Mouse (Mus musculus): Measurements from ENCODE around the gene E2f8. TPM values are rescaled to one million over a fixed set of nuclear protein-coding genes. Genes with fewer than 3 reads are reported as not detected.

The E2f8 gene
- total RNA-seq, 2 experiments from 2014 or later: 0.18 TPM; not detected in 1

DNA sequence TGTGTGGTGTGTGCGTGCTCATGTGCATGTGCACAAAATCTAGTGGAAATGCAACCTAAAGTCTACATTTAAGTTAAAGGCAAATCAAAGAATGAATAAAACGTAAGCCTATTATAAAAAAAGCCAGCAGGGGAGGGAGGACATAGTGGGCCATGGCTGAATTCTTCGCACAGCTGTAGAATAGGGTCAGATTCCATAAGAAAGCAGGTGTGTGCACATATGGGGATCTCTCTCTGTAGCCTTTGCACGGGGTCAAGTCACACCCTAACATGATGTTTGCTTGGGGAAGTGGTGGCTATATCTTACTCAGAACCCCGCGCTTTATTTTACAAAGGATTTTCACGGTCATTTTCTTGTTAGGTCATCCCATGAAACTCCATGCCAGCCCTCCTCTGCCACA lies 11.7 kb upstream of the E2f8 start:
- no peak for DNase-seq (ENCODE audit: low spot score in 2 of 2)

GRCm38 (mm10) chr7:48891029-48891428 lies 9.6 kb upstream of the E2f8 start:
- DNase-seq (ENCODE audit: low spot score in 2 of 2): no peak

DNA sequence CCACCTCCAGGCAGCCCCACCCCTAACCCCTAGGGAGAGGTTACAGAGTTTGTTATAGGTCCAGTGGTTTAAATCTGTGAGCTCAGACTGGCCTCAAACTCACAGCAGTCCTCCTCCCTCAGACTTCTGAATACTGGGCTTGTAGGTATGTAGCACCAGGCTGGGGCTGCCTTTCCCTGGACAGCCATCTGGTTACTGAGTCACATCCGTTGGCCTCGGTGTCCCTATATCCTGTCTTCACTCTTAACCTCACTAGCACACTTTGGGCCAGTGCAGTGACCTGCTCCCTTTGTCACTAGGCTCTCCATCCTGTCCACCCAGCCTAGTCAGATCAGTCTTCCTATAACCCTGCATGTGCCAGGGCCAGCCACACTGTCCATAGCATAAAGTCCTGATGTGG lies 7.4 kb upstream of the E2f8 start:
- DNase-seq (ENCODE audit: low spot score in 2 of 2): no peak

- DNase-seq (ENCODE audit: low spot score in 2 of 2): no peak
Observed at GRCm38 (mm10) chr7:48887973-48888372, 6.6 kb upstream of the E2f8 start.

DNA sequence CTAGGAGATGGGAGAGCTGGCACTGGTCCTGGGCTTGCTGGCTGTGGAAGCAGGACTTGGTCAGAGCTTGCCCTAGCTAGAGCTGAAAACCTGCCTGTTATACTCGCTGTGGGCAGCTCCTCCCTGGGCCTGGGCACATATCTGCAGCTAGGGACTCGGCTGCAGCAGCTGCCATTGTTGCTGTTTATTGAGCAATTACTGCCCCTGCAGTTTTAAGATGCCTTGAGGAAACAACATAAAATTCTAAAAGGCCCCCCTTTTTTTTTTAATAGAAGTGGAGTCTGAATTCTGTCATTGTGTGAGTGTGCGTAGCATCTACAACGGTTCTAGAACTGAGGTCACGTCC lies 2.8 kb upstream of the E2f8 start:
- DNase-seq (ENCODE audit: low spot score in 2 of 2): no peak

DNA sequence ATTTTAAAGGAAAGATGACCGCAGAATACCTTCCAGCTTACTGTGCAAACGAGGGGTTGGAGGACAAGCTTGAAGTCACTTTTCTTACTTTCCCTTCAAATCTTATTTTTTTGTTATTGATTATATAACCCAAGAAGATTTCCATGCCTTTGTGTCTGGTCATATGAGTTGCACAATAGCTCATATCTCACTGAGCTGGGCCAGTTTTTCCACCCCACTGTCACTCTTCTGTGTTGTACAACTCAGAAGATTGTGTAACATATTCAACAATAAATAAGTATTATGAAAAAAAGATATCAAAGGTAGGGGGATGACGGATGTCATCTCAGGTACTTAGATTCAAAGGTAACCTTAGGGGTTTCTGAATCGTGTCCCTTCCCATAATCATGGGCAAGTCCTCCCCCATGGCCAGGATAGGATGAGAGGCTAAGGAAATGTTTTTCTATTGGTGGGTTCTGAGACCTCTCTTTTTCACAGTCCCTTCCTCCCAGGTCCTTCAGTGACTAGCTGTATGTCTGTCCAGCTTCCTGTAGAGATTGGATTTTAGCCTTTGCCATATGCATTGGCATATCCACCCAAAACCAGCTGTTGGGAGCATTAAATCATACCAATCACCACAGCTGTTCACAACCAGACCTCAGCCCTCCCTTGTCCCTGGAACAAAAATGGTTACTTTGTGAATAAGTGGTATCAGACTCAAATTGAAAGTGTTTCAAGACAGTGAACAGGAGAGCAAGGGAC lies 2.3 kb upstream of the E2f8 start:
- DNase-seq (ENCODE audit: low spot score in 2 of 2): no peak

DNA sequence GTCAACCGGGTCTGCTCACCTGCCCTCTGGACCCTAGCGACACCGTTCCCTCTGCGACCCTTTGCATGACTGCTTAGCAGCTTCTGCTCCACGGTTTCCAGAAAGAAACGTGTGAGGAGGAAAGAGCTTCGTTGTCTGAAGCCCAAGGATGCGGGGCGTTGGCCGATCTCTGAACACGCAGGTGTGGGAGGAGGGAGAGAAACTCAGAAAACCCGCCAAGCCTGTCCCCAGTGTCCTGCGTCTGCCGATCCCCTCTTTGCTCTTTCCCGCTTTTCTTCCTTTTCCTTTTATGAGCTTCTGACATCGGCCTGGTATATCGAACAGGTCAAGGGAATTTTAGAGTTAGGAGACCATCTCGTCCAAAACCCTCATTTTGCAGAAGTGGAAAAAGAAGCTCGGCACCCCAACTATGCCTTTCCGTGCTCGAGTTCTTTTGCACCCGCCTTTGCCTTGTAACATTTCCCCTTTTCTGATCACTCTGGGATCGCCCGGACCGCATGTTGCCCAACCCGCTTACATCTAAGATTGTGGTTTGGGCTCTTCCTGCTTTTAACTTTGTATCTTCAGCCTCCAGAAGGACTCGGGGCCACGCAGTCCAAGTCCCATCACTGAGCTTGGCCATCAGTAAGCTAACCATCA lies 694 bp upstream of the E2f8 start:
- no peak for DNase-seq (ENCODE audit: low spot score in 2 of 2)

- peak; percentile 91 to 95 for DNase-seq (ENCODE audit: low spot score in 2 of 2)
Observed at GRCm38 (mm10) chr7:48880591-48881481, 560 bp downstream of the E2f8 start.

- DNase-seq (ENCODE audit: low spot score in 2 of 2): no peak
Observed at GRCm38 (mm10) chr7:48879574-48879973, 1.8 kb downstream of the E2f8 start.

- no peak for DNase-seq (ENCODE audit: low spot score in 2 of 2)
Observed at GRCm38 (mm10) chr7:48877786-48878390, 3.5 kb downstream of the E2f8 start.

- DNase-seq (ENCODE audit: low spot score in 2 of 2): peak; percentile 26 to 83
Observed at GRCm38 (mm10) chr7:48876526-48876925, 4.9 kb downstream of the E2f8 start.

DNA sequence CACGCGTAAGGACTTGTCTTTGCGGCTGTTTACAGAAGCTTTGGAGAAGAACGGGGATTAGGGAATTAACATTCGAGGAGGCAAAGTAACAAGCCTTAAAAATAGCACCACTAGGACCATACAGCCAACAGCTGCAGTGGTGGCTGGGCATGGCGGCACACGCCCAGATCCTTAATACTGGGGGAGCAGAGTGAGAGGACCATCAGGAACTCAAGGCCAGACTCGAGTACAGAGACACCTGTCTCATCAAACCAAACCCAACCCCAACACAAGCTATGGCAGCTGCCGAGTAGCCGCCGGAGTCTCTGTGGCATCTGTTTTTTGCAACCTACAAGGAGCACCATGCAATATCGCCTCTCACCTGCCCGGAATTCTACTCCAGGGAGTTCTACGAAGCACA lies 6.3 kb downstream of the E2f8 start:
- no peak for DNase-seq (ENCODE audit: low spot score in 2 of 2)

DNA sequence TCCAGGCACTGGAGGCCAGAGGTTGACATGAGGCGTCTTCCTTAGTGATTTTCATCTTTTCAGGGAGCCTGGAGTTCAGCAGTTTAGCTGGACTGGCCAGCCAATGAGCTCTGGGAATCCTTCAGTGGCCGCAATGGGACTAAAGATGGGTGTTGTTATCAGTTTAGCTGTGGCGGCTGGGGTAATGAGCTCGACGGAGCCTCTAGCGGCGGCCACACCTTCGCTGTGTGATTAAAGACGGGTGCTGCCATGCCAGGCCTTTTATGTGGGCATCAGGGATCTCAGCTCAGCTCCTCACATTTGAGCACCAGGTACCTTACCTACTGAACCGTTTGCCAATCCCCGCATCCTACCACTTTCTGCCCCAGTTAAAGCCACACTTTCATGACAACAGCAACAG lies 10.1 kb downstream of the E2f8 start:
- no peak for DNase-seq (ENCODE audit: low spot score in 2 of 2)

DNA sequence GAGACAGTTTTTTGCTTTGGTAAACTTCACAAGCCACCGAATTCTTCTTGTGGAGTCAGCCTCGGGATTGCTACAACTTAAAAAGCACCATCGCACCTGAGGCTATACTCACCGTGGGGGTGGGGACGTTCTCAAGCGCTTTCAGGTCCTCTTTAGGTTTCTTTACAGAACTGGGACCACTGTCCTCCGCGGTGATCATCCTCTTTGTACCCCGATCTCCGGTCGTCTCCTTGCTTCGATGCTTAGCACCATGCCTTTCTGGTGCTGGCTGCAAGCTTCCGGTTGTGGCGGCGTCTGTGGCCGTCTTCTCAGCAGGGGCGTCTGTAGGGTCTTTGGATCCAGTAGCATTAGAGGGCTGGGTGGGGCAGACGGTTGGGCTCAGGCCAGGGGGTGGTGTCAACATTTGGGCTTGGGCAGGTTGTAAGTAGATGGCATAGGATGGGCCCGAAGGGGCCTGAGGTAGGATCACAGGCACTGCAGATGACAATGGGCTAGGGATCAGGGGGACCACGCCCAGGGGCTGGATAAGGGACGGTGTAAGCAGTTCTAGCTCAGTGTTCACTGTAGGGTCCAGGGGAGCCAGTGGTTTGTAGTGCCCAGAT lies 10.7 kb downstream of the E2f8 start:
- DNase-seq (ENCODE audit: low spot score in 2 of 2): no peak

- DNase-seq (ENCODE audit: low spot score in 2 of 2): no peak
Observed at GRCm38 (mm10) chr7:48870144-48870543, 11.3 kb downstream of the E2f8 start.

- no peak for DNase-seq (ENCODE audit: low spot score in 2 of 2)
Observed at GRCm38 (mm10) chr7:48867576-48867975, 13.8 kb downstream of the E2f8 start.

DNA sequence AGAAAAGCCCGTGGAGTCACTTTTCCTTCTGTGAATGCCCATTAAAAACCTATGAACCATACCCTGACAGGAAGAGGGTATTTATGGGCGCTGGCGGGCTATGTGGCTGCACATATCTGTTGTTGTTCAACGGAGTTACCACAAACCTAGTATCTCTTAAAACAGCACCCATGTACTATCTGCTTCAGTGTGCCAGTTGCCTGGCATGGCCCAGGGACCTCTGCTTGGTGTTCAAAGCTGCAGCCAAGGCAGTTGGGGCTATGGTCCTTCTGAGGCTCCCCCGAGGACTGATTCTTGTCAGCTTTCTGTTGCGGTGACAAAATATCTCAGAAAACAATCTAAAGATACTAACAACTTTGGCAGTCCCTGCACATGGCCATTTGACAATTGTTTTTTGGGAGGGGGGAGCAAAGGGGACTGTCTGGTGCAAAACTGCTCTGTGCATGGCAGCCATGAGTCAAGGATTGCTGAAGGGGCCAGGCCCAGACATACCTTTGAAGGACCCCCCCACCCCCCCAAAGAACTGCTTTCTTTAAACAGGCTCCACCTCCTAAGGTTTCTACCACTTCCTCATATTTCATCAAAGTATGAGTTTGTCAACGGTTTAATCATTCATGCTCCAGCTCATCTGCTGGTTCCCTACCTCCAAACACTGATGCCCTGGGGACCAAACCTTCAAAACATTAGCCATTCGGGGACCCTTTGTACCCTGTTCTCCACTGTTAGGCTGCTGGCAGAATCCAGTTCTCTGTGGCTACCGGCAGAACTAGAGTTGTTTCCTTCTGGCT lies 16.5 kb downstream of the E2f8 start:
- no peak for DNase-seq (ENCODE audit: low spot score in 2 of 2)

DNA sequence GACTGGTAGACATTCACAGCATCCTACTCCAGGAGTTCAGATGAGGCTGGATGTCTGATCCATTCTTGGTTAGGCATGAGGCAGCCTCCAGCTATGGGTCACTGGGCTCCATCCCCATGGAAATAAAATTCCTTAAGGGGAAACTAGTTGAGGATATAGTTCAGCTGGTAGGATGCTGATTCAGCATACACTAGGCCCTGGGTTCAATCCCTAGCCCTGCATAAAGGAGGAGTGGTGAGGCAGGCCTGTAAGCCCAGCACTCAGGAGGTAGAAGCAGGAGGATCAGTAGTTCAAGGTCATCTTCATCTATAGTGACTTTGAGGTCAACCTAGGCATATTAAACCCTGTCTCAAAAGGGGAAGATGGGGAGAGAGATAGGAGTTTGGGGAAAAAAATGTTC lies 17.2 kb downstream of the E2f8 start:
- no peak for DNase-seq (ENCODE audit: low spot score in 2 of 2)

- no peak for DNase-seq (ENCODE audit: low spot score in 2 of 2)
Observed at GRCm38 (mm10) chr7:48861796-48862195, 19.6 kb downstream of the E2f8 start.

GRCm38 (mm10) chr7:48860948-48861347 lies 20.4 kb downstream of the E2f8 start:
- DNase-seq (ENCODE audit: low spot score in 2 of 2): no peak

GRCm38 (mm10) chr7:48859362-48859761 lies 22.0 kb downstream of the E2f8 start:
- DNase-seq (ENCODE audit: low spot score in 2 of 2): no peak

Measured in layer of hippocampus, adult 18-20 months (tissue).